ENCODE assay signal across 9 mouse cellular contexts in the genomic region with DNA sequence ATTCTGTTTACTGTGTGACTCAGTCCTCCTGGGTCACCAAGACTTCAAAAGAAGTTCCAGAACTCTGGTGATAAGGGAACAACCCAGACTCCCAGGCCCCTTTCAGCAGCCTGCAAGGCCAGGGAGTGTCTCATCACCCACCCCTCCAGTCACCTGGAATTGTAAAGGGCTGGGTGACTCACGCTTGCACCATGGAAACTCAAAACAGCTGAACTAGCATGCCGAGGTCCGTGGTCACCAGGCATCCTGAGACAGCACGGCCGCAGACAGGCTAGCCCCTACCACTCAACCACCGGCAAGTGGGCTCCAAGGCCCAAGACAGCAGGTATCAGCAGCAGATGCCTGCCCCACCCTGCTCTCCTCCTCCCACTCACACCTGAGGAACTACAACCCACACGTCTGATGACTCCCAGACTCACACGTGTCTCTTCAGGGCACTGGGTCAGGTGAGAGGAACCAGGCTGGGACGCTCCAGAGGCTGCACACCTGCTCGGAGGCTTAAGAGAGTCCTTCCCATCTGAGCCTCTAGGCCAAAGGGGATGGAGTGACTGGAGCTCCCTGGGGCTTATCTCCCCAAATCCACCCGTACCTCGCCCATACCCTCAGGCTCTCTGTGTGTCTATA. TPM values are rescaled to one million over a fixed set of nuclear protein-coding genes. Genes with fewer than 3 reads are reported as not detected.
A peak's percentile ranks its signal among the peaks of the same experiment; 100 is the strongest.
DNase-seq lines count a peak whose midpoint lies in the region; ATAC-seq lines count a peak whose summit lies in the region.
"Had no signal": no experiment of that assay in that cellular context is flagged by ENCODE, and none has a peak within 500 bp of the region (broad histone marks: within the 10 kb centered on the region; RNA-seq: fewer than 3 reads in every experiment).

No protein-coding gene starts in this region.

- ATAC-seq in kidney, embryonic 15.5 days (replicated peaks; ENCODE audit: low FRiP score): no peak; the same call in 1 of the 2 replicates
- peak; percentile 83 for ATAC-seq in intestine, embryonic 14.5 days (replicated peaks; ENCODE audit: low FRiP score, low TSS enrichment, low read depth)

- H3K9me3 ChIP-seq in kidney, embryonic 15.5 days (replicated peaks): no peaks in the 10 kb centered on the region
- H3K9me3 ChIP-seq in intestine, embryonic 14.5 days (ENCODE audit: control insufficient read depth, low read length): no peaks in the 10 kb centered on the region

- H3K4me1 ChIP-seq in kidney, embryonic 15.5 days: peaks cover 70% of the 10 kb centered on the region
- peaks cover 42% of the 10 kb centered on the region for H3K4me1 ChIP-seq in intestine, embryonic 14.5 days (replicated peaks; ENCODE audit: control insufficient read depth, insufficient read depth, low read length)

- no peak overlapping the region for H3K9ac ChIP-seq in kidney, embryonic 15.5 days
- H3K9ac ChIP-seq in intestine, embryonic 14.5 days (ENCODE audit: low read length): no peak overlapping the region

- H3K27me3 ChIP-seq in kidney, embryonic 15.5 days: no peaks in the 10 kb centered on the region
- no peaks in the 10 kb centered on the region for H3K27me3 ChIP-seq in intestine, embryonic 14.5 days (replicated peaks; ENCODE audit: control insufficient read depth, insufficient read depth, low read length)

- H3K4me2 ChIP-seq in kidney, embryonic 15.5 days: no peak overlapping the region
- H3K4me2 ChIP-seq in intestine, embryonic 14.5 days (ENCODE audit: low read length): peak overlapping the region; percentile 11; the same call in 1 of the 2 replicates

- intact Hi-C loops in left cerebral cortex, postnatal 4 days (cut with DNase I): no loop called here

- H3K27ac ChIP-seq in kidney, embryonic 15.5 days: peak overlapping the region; percentile 59
- H3K27ac ChIP-seq in intestine, embryonic 14.5 days (ENCODE audit: low read depth): peak overlapping the region; percentile 49

- H3K36me3 ChIP-seq in kidney, embryonic 15.5 days: no peaks in the 10 kb centered on the region
- no peaks in the 10 kb centered on the region for H3K36me3 ChIP-seq in intestine, embryonic 14.5 days (ENCODE audit: control insufficient read depth, insufficient read depth, low read length)

- 45% methylated on average over 12 of the region's 12 CpGs for WGBS in kidney, embryonic 15.5 days
- 43% methylated on average over 12 of the region's 12 CpGs for WGBS in intestine, embryonic 14.5 days

- no peak for DNase-seq in kidney, adult 9 months
- DNase-seq in 3T3-L1 (ENCODE audit: low read depth, low spot score) (peak; percentile 72), NIH3T3 (ENCODE audit: low read depth) (peak; percentile 62)
- peak; percentile 73 for DNase-seq in intestine, embryonic 14.5 days (ENCODE audit: low spot score)
- DNase-seq in left cerebral cortex, postnatal 4 days: no peak
- no peak for DNase-seq in gastrocnemius, adult 8-10 months (ENCODE audit: low spot score in 2 of 2)
- no peak for DNase-seq in layer of hippocampus, adult 9-11 months
- DNase-seq: cerebellum, postnatal 14 days had no signal

- no peak overlapping the region for H3K4me3 ChIP-seq in kidney, embryonic 15.5 days (replicated peaks)
- H3K4me3 ChIP-seq in intestine, embryonic 14.5 days (ENCODE audit: low read depth, low read length): no peak overlapping the region

RNA-seq across cellular contexts. Expression of a gene that starts 38.9 kb away (rescaled TPM):
- 14.5 and 18.6 TPM in 2 replicates for polyA plus RNA-seq in kidney, embryonic 15.5 days (2015; fragmentation: Nextera tagmentation; extraction: Ambion mirVana)
- polyA plus RNA-seq in intestine, embryonic 14.5 days (2014; fragmentation: Nextera tagmentation; extraction: Ambion mirVana): 25.3 and 29.2 TPM in 2 replicates
- 10 to 100 TPM; 81.9 to 94.0 TPM for total RNA-seq in left cerebral cortex, postnatal 4 days (2021)
- total RNA-seq in gastrocnemius, adult 8-10 months (2022): 10 to 100 TPM in 1 of 4 experiments, 1 to 10 TPM in 3; 3.5 to 11.1 (median 6.0) TPM

Comparison
In these comparisons a context has a peak if more than half of its experiments do, and no peak if none do; other contexts are left out.
1. DNase-seq: peak in 3T3-L1 (single experiment), NIH3T3 (single experiment) and intestine, embryonic 14.5 days (single experiment); none in kidney, adult 9 months (single experiment), left cerebral cortex, postnatal 4 days (single experiment), gastrocnemius, adult 8-10 months (0 of 2) and layer of hippocampus, adult 9-11 months (single experiment).
2. RNA of a gene that starts 38.9 kb away (total RNA-seq): 81.9 to 94.0 TPM in left cerebral cortex, postnatal 4 days; 3.5 to 11.1 TPM in gastrocnemius, adult 8-10 months; every median in the first group is over 4 times any median in the second.